Mouse (Mus musculus): Measurements from ENCODE around the gene Map7d1.

DNA sequence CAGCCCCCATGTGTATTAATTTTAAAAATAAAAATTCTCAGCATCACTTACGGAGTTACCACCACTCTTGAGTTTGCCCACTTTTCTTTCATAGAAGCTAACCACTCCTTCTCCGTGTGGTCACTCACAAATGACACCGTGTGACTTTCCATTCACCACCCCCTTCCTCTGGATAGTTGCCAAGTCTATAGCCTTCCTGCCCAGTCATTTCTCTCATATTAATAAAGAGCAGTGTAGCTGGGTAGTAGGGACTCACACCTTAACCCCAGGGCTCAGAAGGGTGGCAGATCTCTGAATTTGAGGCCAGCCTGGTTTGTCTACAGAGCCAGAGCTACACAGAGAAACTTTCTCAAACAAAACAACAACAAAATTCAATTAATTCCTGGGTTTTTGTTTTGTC lies 58.7 kb downstream of the Map7d1 start:
- no peak for TF ChIP-seq CTCF (IDR thresholded peaks at IDR 0.05; ENCODE audit: borderline replicate concordance, insufficient read depth, low read length)
- TF ChIP-seq POLR2A (IDR thresholded peaks at IDR 0.05; ENCODE audit: low read depth, low read length), result no peak
